ENCODE assay signal across 31 mouse cellular contexts in genomic region chr3:31807741-31808140, GRCm38 (mm10).
A peak's percentile ranks its signal among the peaks of the same experiment; 100 is the strongest.
DNase-seq lines count a peak whose midpoint lies in the region; ATAC-seq and TF ChIP-seq lines count a peak whose summit lies in the region.
"Had no signal": no experiment of that assay in that cellular context is flagged by ENCODE, and none has a peak within 500 bp of the region (broad histone marks: within the 10 kb centered on the region; RNA-seq: fewer than 3 reads in every experiment).

No protein-coding gene starts in this region.

- TF ChIP-seq POLR2A in heart, adult 2 months (IDR thresholded peaks at IDR 0.05; ENCODE audit: insufficient read depth, low read depth, low read length) = no peak

- ATAC-seq in kidney, embryonic 16.5 days (ENCODE audit: low FRiP score, low TSS enrichment) = 0 out of 2 replicates have a peak, but pooled peaks have one; percentile 35
- ATAC-seq: forebrain, embryonic 15.5 days; hindbrain, postnatal 0 days; inflammation-experienced regulatory T-cells, adult 6 months; Patski had no signal

- H3K27me3 ChIP-seq in heart, adult 2 months (ENCODE audit: control insufficient read depth, insufficient read depth, low read length) = no peaks in the 10 kb centered on the region
- no peaks in the 10 kb centered on the region for H3K27me3 ChIP-seq in kidney, embryonic 16.5 days (ENCODE audit: insufficient read depth, low read length)
- H3K27me3 ChIP-seq: CH12.LX; embryonic facial prominence, embryonic 13.5 days; forebrain, embryonic 12.5 days; forebrain, embryonic 15.5 days; heart, embryonic 13.5 days had no signal

- no peak overlapping the region for H3K4me2 ChIP-seq in kidney, embryonic 16.5 days (replicated peaks; ENCODE audit: low read depth, low read length)
- H3K4me2 ChIP-seq: embryonic facial prominence, embryonic 13.5 days; forebrain, embryonic 12.5 days; forebrain, embryonic 15.5 days; heart, embryonic 13.5 days; hindbrain, embryonic 14.5 days had no signal

- no peaks in the 10 kb centered on the region for H3K9me3 ChIP-seq in kidney, embryonic 16.5 days (ENCODE audit: low read length)
- H3K9me3 ChIP-seq: embryonic facial prominence, embryonic 10.5 days; embryonic facial prominence, embryonic 13.5 days; forebrain, embryonic 12.5 days; forebrain, embryonic 15.5 days; G1E; heart, embryonic 10.5 days; heart, embryonic 13.5 days had no signal

- no peaks in the 10 kb centered on the region for H3K4me1 ChIP-seq in heart, adult 2 months (ENCODE audit: control insufficient read depth, insufficient read depth, low read length)
- no peaks in the 10 kb centered on the region for H3K4me1 ChIP-seq in kidney, embryonic 16.5 days (ENCODE audit: insufficient read depth, low read length)
- H3K4me1 ChIP-seq: embryonic facial prominence, embryonic 10.5 days; embryonic facial prominence, embryonic 13.5 days; forebrain, embryonic 12.5 days; forebrain, embryonic 15.5 days; heart, embryonic 13.5 days had no signal

- no peaks in the 10 kb centered on the region for H3K36me3 ChIP-seq in heart, adult 2 months (ENCODE audit: control insufficient read depth, insufficient read depth, low read length)
- H3K36me3 ChIP-seq in kidney, embryonic 16.5 days (ENCODE audit: insufficient read depth, low read length) = no peaks in the 10 kb centered on the region
- H3K36me3 ChIP-seq: embryonic facial prominence, embryonic 10.5 days; embryonic facial prominence, embryonic 13.5 days; forebrain, embryonic 12.5 days; forebrain, embryonic 15.5 days; G1E; heart, embryonic 10.5 days; heart, embryonic 13.5 days had no signal

- H3K27ac ChIP-seq in heart, adult 2 months = no peak overlapping the region
- no peak overlapping the region for H3K27ac ChIP-seq in kidney, embryonic 16.5 days (ENCODE audit: low read length)
- H3K27ac ChIP-seq: embryonic facial prominence, embryonic 10.5 days; embryonic facial prominence, embryonic 13.5 days; forebrain, embryonic 12.5 days; forebrain, embryonic 15.5 days; heart, embryonic 10.5 days; heart, embryonic 13.5 days; hindbrain, embryonic 14.5 days; hindbrain, postnatal 0 days had no signal

- 63% methylated on average over 2 of the region's 2 CpGs for WGBS in heart, adult 2 months
- 48% methylated on average over 2 of the region's 2 CpGs for WGBS in kidney, embryonic 16.5 days

- no peak overlapping the region for H3K4me3 ChIP-seq in heart, adult 2 months
- H3K4me3 ChIP-seq in kidney, embryonic 16.5 days (ENCODE audit: low read length) = no peak overlapping the region
- H3K4me3 ChIP-seq: embryonic facial prominence, embryonic 10.5 days; embryonic facial prominence, embryonic 13.5 days; erythroblast, embryonic 14.5 days; forebrain, embryonic 12.5 days; forebrain, embryonic 15.5 days; heart, embryonic 10.5 days; heart, embryonic 13.5 days had no signal

- H3K79me2 ChIP-seq in heart, adult 2 months (replicated peaks; ENCODE audit: control insufficient read depth, insufficient read depth, low read length) = no peaks in the 10 kb centered on the region

- no peak for TF ChIP-seq CTCF in heart, adult 2 months (IDR thresholded peaks at IDR 0.05)

- DNase-seq in heart, adult 11 months = peak; percentile 50
- no peak for DNase-seq in heart, adult 2 months
- no peak for DNase-seq in kidney, postnatal 25 days
- peak; percentile 5 for DNase-seq in embryo, embryonic 9.5 days (ENCODE audit: extremely low spot score)
- DNase-seq in yolk sac, embryonic 10.5 days (ENCODE audit: low spot score) = peak; percentile 52
- no peak for DNase-seq in thymus, postnatal 25 days
- DNase-seq: adrenal gland, postnatal 14 days; B cell, adult 2 months; cerebellum, adult 11 months; cerebellum, adult 2 months; cerebellum, adult 9-11 months; cerebellum, postnatal 25 days; gastrocnemius, postnatal 10 days; gastrocnemius, postnatal 36 days; heart, adult 18-20 months; heart, postnatal 14 days; heart, postnatal 4 days had no signal

- no peak for TF ChIP-seq EP300 in heart, adult 2 months (IDR thresholded peaks at IDR 0.05; ENCODE audit: insufficient read depth, low read depth, low read length)

- H3K9ac ChIP-seq in heart, adult 2 months (ENCODE audit: low read depth, low read length) = no peak overlapping the region
- H3K9ac ChIP-seq in kidney, embryonic 16.5 days (replicated peaks; ENCODE audit: low read length) = no peak overlapping the region
- H3K9ac ChIP-seq: embryonic facial prominence, embryonic 13.5 days; forebrain, embryonic 12.5 days; forebrain, embryonic 15.5 days; heart, embryonic 13.5 days; hindbrain, embryonic 14.5 days had no signal

- intact Hi-C loops in heart, adult 2 months (cut with DNase I) = no loop called here

Comparison
In these comparisons a context has a peak if more than half of its experiments do, and no peak if none do; other contexts are left out.
1. DNase-seq: peak in heart, adult 11 months (single experiment), embryo, embryonic 9.5 days (single experiment) and yolk sac, embryonic 10.5 days (single experiment); none in heart, adult 2 months (0 of 2), kidney, postnatal 25 days (0 of 2) and thymus, postnatal 25 days (single experiment).